Mouse (Mus musculus) megakaryocyte-erythroid progenitor cell, adult 5-6 weeks (primary cell): ENCODE measurements at regions not wholly inside any gene's neighbourhood (a gene's known extent, or its start where the extent isn't known, plus 50 kb on each side); places are given as distances from the start of the nearest gene placed in this dataset.

Source experiments
- ATAC-seq: replicated peaks from 2 replicates; pipeline ENCODE4 v1.8.0; 2016; ENCODE audit warnings: mild to moderate bottlenecking, inconsistent platforms; ENCODE audit not compliant: severe bottlenecking, poor library complexity, low FRiP score, low TSS enrichment

DNA sequence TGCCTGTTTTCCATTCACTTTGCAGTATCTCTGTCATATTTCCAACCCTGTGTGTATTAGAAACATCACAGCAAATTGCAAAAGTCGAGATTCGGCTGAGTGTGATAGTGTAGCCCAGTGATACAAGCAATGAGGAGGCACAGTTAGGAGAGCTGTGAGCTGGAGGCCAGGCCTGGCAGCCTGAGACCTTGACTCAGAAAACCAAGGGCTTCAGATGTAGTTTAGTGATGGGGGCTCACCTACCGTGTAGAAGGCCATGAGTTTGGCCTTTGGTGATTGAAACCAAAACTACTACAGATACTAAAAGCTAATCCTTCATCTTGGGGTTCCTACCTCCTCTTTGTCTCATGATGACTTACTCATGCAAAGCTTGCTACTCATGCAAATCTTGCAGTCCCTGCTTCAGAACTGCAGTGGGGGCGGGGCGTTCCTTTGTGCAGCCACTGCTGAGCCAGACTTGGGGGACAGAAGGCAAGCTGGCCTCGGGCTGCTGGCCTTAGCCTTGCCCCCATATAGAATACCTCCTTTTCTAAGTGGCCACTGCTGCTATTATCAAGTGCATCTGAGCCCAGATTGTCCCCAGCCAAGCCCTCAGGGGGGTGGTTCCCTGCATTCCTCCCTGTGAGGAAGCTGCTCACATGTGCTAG is 198.9 kb downstream of the Pik3r1 start:
- no peak for ATAC-seq

DNA sequence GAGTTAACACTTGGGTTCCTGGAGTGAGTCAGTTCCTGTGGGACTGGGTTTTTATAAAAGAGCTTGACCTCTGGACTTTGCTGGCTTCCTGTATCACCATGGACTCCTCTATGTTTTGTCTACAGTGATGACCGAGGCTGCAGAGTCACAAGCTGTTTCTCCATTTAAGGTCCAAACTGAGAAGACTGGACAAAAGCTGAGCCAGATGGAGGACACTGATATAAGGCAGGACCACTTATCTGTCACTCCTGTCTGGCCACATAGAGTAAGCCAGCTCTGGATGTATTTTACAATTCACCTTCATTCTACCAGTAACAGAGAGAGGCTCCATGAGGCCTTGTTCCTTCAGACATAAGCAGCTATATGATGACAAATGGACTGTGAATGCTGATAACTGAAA is 202.7 kb downstream of the Pik3r1 start:
- ATAC-seq: no peak

DNA sequence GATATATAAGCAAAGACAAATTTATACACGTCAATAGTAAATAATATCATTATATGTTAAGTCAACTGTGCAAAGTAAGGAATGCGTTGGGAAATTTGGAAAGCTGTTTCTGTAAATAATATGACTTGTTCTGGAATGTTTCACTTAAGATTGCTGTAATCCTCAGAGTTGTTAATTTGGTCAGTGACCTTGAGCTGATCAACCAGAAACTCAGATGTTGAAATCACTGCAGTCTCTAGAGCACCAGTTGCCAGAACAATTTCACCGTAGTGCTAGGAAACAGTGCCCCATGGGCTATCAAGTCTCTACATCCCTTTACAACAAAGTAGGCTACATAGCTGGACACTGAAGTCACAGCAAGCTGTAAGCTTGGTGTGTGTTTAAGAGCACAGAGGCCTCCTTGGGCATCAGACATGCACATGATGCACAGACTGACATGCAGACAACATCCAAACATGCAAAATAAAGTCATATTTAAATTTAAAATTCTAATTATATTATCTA is 212.6 kb downstream of the Pik3r1 start:
- no peak for ATAC-seq

DNA sequence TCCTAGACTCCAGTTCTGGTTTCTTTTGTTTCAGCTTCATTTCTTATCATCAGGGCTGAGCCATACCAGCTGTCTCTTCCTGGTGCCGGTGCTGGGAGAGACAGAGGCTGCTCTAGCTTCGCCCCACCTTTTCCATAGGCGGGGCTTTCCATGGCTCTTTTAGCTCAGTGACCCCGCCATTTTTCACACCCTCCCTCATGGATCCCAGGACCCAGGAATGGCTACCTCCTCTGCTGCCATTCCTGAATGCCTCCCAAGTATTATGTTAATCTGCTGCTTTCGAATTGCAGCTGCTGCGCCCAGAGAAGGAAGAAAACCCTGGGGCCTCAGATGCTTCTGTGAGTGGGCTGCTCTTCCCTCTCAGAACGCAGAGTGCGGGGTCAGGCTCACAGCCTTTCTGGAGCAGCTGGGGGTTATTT is 214.9 kb downstream of the Pik3r1 start:
- ATAC-seq: peak; percentile 45

DNA sequence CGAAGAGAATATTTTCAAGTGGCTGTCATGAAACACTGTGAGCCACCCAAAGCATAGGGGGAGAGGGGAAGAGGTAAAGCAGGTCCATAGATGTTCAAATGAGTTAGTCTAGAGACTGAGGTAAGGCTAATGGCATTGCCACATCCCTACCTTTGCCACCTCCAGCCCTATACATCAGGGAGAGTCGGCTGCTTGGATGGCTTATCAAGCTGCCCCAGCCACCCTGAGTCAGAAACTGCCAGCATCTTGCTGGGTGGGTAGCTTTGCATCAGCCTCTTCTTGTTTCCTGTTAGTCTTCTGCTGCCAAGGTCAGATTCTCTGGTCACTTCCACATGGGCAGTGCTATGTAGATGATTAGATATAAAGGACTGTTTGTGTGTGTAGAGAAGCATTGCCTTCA is 215.6 kb downstream of the Pik3r1 start:
- peak; percentile 79 for ATAC-seq

DNA sequence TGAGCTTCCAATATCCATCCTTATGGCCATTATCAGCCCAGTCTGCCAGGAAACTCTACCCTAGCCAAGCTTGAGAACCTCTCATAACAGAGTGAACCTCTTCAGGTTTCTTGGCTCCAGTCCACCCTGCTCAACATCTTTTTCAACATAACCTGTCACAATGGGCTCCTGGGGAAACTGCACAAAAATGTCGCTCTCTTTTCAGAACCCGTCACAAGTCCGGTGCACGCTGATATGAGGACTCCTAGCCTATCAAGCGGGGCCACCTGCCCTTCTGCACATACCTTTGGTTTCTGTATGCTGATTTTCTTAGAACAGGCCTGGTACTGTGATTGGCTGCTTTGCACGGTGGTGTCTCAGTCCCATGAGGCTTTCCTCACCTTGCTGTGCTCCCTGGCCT is 216.9 kb downstream of the Pik3r1 start:
- peak; percentile 64 for ATAC-seq

DNA sequence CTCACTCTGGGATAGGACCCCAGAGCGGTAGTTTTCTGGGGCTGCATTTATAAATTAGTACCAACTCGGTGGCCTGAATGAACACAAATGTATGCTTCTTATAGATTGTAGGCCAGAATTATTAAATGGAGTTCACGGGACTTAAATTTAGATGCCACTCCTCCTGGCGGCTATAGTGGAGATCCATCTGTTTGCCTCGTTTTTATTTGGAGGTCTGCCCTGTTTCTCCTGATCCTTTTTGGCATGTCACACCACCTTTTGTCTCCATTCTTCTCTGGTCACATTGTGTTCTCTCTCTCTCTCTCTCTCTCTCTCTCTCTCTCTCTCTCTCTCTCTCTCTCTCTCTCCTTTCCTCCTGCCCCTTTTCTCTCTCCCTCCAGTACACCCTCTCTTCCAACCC is 217.5 kb downstream of the Pik3r1 start:
- no peak for ATAC-seq

DNA sequence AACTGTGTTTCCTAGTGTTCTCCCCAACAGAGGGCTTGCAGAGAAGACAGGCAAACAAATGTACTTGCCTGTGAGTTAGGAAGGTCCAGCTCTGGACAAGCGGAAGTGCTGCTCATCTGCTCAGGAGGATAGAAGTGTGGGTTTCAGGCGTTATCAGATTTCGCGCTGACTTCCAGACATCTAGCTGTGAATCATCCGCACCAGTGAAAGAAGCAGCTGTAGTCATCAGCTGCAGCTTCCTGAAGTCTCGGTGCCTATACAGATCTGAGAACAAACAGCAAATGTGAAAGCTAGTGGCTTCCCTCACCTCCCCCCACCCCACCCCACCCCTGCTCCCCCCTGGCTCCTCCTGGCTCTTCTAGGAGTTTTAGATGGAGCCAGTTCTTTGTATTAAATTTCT is 220.1 kb downstream of the Pik3r1 start:
- no peak for ATAC-seq

DNA sequence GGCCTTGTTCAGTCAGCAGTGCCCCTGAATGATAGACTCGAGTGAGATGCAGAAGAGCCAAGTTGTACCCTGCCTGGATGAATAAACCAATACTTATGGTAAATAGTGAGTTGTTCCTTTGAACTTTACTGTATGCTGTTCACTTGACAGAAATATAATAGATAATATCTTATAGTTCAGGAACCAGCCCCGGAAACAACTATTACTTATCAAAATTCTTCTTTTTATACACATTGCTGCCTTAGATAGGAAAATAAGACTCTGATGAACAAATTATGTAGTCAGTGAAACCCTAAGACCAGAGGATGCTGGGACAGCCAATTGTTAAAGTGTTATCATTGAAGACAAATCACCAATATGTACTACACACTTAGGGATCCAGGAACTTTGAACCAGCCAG is 220.7 kb downstream of the Pik3r1 start:
- no peak for ATAC-seq

DNA sequence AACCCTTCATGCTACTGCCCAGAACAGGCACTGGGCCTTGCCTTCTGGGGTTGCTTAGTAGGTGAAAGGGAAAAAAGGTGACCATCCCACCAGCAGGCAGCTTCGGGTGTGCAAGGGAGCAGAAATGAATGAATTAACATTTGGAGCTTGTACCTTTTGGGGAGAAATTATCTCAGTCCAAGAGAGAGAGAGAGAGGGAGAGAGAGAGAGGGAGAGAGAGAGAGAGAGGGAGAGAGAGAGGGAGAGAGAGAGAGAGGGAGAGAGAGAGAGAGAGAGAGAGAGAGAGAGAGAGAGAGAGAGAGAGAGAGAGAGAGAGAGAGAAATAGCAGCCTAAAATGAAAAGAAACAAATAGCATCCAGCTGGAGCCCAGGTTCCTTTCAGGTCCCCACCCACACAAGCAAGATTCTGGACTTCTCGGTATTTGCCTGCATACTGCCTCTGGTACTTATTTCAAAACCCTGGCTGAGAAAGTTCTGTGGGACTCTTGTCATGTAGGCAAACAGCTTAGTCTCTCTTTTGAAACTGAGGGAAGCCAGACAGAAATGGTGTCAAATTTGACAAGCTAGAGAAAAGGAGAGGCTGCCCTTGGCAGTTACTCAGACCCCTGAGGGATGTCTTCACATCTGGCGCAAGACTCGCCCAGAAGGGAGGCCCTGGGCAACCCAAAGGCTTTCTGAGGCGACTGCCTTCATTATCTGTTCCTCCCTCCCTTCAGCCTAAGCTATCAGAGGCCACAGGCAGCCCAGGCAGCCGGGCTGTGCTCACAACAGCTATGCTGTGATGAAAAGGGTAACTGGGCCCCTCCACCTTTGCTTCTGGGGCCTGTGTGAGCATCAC is 222.5 kb downstream of the Pik3r1 start:
- peak; percentile 98 for ATAC-seq

DNA sequence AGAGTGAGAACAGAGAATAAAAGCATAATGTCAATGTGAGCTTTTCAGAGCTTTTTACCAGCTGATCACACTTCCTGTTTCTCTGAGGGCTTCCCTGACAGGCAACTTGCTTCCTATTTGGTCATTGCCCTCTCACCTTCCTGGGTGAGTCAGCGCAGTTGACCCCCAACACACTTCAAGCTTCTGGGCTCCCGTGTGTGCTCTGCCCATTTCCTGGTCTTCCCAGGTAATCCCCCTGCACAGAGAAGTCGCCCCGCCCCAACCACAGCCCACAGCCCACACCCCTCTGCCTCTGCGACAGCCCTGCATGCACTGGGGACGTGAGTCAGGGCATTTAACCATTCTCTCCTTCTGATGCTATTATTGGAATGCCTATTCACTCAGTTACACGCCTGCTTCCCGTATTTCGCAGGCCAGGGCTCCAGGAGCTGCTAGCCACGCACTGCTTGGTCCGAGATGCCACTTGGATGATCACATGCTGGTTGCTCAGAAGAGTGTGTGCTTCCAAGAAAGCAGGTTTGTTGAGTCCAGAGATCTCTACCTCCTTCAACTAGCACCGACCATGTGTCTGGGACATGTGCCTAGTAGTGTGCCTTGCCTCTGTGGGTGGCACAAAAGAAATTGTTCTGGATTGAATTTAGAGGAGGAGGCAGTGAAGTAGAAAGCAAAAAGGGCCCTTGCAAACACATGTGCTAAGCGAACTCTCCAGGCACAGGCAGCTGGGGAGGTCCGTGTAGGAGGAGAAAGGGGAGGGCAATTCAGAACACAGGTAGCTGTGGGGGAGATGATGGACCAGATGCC is 227.4 kb downstream of the Pik3r1 start:
- ATAC-seq: peak; percentile 63

DNA sequence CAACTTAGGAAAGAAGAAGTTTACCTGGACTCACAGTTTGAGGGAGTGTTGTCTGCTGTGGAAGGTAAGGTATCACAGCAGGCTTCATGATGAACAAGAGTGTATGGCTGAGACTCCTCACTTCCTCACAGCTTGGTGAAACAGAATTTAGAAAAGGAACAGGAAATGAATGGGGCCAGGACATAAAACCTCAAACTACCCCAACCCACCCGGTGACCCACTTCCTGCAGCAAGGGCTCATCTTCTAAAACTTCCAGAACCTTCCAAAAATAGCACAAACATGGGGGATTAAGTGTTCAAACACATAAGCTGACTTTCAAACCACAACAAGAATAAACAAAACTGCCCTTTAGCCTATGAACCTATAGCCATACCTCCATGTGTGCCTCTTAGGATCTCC is 229.9 kb downstream of the Pik3r1 start:
- ATAC-seq: no peak

DNA sequence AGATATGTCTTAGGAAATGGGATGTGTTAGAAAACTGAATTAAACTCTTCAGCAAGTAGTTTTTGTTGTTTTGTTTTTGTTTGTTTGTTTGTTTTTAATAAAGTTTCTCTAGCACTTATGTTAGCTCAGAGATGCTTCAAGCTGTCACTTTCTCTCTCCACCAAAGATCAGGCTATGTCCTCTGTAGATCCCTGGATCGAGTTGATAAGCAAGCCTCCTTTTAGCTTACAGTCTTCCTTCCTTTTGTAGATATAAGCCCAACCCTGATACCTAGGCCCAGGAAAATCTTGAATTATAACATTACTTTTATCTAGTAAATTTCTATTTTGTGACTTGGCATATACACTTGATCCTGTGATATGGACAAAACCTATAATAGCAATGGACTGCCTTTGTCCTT is 232.0 kb downstream of the Pik3r1 start:
- no peak for ATAC-seq

DNA sequence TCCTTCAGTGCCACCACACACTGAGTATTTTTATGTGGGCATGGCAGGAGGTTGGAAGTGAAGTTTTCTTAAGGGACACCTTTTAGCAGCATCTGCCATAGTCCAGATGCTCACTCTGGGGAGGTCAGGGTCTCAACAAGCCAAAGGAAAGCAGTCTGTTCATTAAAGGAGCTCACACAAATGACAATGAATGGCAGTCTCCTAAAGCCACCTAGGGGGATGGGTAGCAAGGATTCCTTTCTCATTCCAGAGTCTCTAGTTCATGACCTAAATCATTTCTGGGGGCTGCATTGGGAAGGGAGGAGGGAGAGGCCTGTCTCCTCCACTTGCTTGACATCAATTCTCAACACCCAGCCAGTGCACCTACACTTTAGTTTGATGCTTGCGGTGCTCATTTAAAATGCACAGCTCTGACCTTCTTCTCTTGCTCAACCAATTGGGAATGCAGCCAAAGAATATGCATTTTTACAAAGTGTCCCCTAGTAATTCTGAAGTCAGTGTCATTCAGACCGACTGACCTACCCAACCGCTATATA is 232.6 kb downstream of the Pik3r1 start:
- no peak for ATAC-seq

DNA sequence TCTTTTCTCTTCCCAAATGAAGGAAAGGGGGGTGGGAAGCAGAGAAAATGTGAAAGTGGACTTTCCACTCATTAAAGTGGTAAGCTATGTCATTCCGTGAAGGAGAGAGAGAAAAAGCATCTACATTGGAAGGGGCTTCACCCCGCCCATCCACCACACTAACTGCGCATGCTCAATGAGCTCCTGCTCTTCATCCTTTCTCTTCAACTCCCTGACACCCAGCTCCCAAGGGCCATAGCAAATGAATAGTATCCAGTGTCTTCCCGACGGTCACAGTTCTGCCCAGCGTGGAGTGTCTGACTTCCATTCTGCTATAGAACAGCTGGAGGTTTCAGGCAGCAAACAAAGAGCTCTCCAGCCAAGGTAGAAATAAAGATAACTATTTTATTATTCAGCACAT is 233.5 kb downstream of the Pik3r1 start:
- ATAC-seq: no peak

DNA sequence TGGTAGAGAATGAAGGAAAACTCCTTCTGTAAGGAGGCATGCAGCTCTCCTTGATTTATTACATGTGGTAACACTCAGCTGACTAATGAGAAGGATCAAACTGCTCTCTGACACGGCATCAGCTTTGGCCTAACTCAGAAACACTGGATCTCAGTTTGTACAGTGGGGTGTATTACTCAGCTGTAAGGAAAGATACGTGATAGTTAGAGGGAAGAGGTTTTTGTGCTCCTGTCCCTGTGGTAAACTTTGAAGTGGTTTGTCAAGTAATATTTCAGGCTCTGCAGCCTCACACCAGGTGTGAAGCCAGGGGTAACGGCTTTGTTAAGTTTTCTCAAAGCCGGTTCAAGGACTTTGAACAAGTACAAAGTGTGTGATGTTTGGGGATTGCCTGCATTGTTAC is 235.1 kb downstream of the Pik3r1 start:
- no peak for ATAC-seq

DNA sequence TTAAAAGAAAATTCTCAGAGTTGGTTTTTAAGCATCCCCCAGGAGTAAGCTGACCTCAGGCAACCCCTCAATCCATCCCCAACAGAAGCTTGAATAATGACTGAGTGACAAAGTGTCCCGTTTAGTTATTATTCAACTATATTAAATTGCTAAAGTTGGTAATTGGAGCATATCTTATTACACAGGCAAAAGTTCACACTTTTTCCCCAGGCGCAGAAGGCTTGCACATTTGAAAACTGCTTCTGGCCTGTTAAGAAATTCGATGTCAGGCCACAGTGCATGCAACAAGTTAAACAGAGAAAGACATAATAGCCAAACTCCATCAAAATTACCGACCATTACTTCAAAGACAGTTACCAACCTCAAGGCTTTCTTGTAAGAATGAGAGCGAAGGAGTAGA is 240.3 kb downstream of the Pik3r1 start:
- ATAC-seq: no peak

DNA sequence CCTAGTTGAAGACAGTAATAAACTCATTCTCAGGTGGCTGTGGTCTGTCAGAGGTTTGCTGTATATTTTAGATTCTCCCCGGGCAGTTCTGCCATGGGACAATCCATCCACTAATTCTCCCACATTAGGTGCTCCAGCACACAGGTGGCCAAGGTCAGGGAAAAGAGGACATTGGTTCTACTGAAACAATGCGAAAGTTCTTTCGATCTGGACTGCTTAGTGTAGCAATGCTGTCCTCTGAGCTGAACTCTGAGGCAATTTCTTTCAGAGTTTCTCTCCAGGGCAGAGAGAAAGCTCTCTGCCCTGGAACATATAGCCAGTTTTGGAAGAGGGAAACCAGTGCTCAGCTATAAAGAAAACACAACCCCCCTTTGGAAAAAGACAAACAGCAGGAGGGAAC is 243.2 kb downstream of the Pik3r1 start:
- no peak for ATAC-seq

DNA sequence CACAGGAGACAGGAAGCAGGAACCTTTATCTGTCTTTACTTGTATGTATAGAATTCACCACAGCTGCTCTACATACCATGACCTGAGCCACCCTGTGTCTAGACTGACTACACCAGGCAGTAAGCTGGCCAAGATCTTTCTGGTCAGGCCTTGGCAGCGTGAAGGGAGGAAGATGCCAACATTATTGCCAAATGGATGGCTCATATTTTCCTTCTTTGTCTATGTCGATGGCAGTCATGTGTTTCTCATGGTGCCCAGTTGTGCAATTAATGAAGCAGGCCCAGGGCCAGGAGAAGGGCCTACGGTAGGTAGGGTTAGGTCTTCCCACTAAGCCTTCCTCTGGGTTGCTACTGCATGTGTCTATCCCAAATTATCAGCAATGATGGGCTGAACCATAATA is 243.8 kb downstream of the Pik3r1 start:
- no peak for ATAC-seq

DNA sequence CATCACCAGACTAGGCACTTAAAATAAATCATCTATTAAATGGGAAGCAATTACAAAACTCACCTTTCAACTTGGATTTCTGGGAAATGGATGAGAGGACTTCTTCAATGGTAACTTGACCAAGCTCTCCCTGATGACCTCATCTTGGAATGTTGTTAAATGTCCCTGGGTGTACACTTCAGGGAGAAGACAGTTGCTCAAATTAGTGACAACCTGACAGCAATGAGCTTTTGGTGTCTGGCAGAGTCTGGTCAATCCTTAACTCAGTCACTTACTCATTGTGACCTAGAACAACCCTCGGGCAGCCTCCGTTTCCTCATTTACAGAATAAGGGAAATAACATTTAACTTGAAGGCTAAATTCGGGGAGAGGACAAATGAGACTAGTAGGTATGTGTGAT is 244.5 kb downstream of the Pik3r1 start:
- ATAC-seq: no peak
